Mouse (Mus musculus): ENCODE results near the gene Eya2. TPM values are rescaled to one million over a fixed set of nuclear protein-coding genes. Genes with fewer than 3 reads are reported as not detected.

Gene Eya2
- polyA plus RNA-seq, 1 experiment from 2014 or later = 41.9 TPM

DNA sequence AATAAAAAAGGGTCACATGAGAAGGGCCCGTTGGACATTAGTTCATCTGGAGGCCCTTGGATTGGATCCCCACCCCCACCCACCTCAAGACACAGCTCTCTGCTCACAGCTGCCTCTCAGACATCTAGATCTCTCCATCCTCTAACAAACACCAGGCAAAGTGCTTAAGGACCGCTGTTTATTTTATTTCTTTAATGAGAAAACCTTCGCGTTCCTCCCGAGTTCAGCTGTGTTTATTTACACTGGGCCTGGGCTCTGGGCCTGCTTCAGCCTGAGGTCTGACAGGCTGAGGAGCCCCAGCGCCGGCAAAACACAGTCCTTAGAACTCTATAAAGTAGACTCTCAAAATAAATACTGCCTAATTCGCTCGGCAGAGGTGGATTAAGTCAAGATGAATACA, 146.2 kb downstream of the Eya2 start:
- Histone ChIP-seq H3K27me3 (replicated peaks; ENCODE audit: low read depth, poor library complexity, severe bottlenecking) (peaks cover 34% of the 10 kb centered on the region), H3K9me3 (no peaks in the 10 kb centered on the region), H3K36me3 (replicated peaks) (peaks cover 16% of the 10 kb centered on the region), H3K4me3 (no peak overlapping the region), H3K27ac (replicated peaks) (peak overlapping the region; percentile 78), H3K4me1 (peaks cover 66% of the 10 kb centered on the region)
- WGBS = 8% methylated on average over 9 of the region's 9 CpGs
- DNase-seq (ENCODE audit: low spot score) = peak; percentile 73

DNA sequence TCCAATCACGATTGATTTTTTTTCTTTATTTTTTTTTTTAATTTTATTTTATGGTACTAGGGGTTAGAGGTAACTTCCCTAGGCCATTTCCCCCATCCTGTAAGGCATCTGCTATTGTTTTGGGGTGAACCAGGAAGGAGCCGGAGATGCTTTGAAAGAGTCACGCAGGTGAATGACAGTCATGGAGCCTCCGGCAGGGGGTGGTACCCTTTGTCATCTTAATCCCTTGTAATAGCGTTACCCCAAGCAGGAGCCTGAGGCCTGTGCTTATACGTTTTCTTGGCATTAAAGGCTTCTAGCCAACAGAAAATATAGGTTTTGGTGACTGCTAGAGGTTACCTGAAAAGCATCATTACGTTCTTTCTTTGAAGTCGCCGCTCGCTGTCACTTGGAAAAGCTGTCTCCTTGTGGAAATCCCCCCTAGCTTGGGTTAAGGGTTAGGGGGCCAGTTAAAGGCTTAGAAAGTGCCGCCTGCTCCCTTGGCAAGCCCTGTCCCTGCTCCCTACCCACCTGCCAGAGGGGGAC, 146.8 kb downstream of the Eya2 start:
- WGBS = 8% methylated on average over 11 of the region's 11 CpGs
- Histone ChIP-seq H3K27me3 (replicated peaks; ENCODE audit: low read depth, poor library complexity, severe bottlenecking) (peaks cover 38% of the 10 kb centered on the region), H3K27ac (replicated peaks) (peak overlapping the region; percentile 78), H3K4me1 (peaks cover 66% of the 10 kb centered on the region), H3K36me3 (replicated peaks) (peaks cover 16% of the 10 kb centered on the region), H3K4me3 (peak overlapping the region; percentile 29; the same call in 1 of the 2 replicates), H3K9me3 (no peaks in the 10 kb centered on the region)
- peak; percentile 40 for DNase-seq (ENCODE audit: low spot score)

DNA sequence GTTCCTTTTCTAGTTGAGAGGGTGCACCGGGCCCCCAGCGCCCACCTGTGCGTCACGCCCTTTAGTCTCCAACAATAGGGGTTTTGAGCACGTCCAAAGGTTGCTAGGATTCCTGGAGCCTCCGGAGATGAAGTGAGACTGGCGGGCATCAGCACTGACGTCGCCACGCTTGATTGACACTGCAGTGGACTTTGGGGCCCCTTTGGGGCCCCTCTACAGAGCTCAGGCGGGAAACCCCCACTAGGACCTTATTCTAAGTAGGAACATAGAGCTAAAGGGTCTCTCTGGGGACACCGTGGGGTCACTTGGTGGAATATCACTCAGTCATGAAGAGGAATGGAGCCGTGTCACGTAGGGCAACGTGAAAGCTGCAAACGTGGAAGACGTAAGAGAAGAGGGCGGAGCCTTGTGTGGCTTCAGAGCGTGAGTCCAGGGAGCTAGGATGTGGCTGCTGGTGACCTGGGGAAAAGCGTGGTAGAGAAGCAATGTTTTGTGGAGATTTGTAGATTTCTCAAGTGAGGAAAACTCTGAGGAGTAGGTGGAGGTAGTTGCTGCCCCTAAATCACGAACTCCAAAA, 147.5 kb downstream of the Eya2 start:
- WGBS = 18% methylated on average over 21 of the region's 21 CpGs
- Histone ChIP-seq H3K4me1 (peaks cover 69% of the 10 kb centered on the region), H3K4me3 (peak overlapping the region; percentile 29; the same call in 1 of the 2 replicates), H3K9me3 (no peaks in the 10 kb centered on the region), H3K27ac (replicated peaks) (peak overlapping the region; percentile 78), H3K27me3 (replicated peaks; ENCODE audit: low read depth, poor library complexity, severe bottlenecking) (peaks cover 38% of the 10 kb centered on the region), H3K36me3 (replicated peaks) (peaks cover 12% of the 10 kb centered on the region)
- DNase-seq (ENCODE audit: low spot score) = peak; percentile 34

DNA sequence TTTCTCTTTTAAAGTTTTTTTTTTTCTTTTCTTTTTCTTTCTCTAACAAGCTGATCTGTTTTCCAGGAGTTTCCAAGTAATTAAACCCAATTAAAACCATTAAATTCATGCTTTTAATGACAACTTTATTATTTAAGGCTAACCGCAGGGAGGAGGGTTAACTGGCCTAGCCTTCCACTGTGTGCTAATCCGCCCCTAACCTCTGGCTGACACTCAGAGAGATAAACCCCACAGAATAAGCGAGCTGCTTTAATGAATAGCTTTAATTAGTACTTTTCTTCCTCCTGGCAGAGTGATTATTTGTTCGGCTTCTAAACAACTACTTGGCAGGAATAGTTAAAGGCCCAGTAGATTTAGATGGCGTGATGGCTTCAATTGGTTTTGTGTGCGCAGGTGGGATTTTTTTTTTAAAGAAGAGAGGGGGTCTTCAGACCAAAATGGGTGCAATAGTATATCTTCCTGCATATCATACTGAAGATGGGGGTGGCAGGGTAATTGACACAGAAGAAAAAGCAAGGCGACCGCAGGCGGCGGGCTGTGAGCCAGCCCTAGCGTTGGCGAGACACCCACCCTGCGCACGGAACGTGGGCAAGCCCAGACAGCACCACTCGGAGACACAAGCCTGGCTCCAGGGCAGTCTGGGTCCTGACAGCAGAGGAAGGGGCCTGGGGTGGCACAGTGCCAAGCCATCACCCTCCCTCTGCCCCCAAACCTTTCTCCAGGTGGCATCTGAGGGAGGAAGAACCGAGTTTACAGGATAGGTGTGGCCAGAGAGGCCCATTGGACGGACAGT, 150.7 kb downstream of the Eya2 start:
- Histone ChIP-seq H3K4me1 (peaks cover 78% of the 10 kb centered on the region), H3K27ac (replicated peaks) (0 out of 2 replicates have a peak overlapping the region, but pooled peaks have one; percentile 37), H3K4me3 (no peak overlapping the region), H3K36me3 (replicated peaks) (no peaks in the 10 kb centered on the region), H3K27me3 (replicated peaks; ENCODE audit: low read depth, poor library complexity, severe bottlenecking) (peaks cover 42% of the 10 kb centered on the region), H3K9me3 (no peaks in the 10 kb centered on the region)
- 56% methylated on average over 18 of the region's 18 CpGs for WGBS
- no peak for DNase-seq (ENCODE audit: low spot score)

DNA sequence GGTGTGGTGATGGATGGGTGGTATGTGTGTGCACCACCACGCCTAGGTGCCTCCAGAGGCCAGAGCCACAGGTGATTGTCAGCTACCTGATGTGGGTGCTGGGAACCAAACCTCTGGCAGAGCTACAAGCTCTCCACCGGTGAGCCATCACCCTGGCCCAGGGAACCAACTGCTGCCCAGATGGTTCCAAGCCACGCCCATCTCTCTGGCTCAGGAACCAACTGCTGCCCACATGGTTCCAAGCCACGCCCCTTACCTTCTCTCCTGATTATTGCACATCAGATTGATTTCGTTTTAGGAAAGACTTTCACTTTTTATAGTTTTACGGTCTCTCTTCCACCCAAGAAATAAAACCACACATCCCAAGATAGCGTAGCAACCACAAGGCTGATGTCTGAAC, 153.1 kb downstream of the Eya2 start:
- peaks cover 58% of the 10 kb centered on the region for H3K4me1 ChIP-seq
- WGBS = 48% methylated on average over 7 of the region's 7 CpGs

DNA sequence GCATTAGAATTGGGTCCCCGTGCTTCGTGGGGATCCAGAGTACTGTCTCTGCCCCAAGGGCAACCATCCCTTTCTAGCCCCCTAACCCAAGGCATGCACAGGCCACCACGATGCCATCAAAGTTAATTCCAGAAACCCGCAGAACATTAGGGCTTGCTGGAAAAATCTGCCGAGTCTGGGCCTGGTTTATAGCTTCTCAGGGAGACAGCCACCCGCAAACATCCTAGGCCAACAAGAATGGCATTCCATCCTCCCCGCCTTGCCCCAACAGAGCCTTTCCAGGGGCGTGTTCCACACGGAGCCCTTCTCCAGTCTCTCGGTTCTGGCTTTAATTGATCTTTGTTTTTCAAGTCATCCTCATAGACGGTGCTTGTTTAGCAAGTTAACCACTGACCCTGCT, 153.6 kb downstream of the Eya2 start:
- peak; percentile 31 for DNase-seq (ENCODE audit: low spot score)
- WGBS = 8% methylated on average over 11 of the region's 11 CpGs
- H3K27ac ChIP-seq (replicated peaks) = peak overlapping the region; percentile 49; the same call in 1 of the 2 replicates

More for the DNA sequence above, 153.1 kb downstream of the Eya2 start:
- no peaks in the 10 kb centered on the region for H3K9me3 ChIP-seq
- H3K4me3 ChIP-seq = no peak overlapping the region
- no peak overlapping the region for H3K27ac ChIP-seq (replicated peaks)
- DNase-seq (ENCODE audit: low spot score) = no peak
- no peaks in the 10 kb centered on the region for H3K36me3 ChIP-seq (replicated peaks)
- H3K27me3 ChIP-seq (replicated peaks; ENCODE audit: low read depth, poor library complexity, severe bottlenecking) = peaks cover 26% of the 10 kb centered on the region

DNA sequence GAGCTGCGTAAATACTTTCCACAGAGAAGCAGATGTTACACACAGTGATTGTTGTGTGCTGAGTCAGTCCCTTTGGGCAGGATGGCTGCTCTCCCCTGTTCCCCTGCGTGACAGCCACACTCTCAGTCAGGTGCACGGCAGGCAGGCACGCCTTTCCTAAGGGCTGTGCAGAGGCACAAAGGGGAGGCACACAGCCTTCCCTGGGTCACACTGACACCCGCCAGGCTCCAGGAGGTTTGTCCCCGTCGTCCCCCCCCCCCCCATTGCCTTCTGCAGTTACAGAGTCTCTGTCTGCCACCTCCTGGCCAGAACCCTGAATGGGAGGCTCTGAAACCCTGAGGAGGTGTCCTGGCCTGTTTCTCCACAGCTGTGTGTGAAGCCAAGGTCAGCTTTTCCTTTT, 156.2 kb downstream of the Eya2 start:
- Histone ChIP-seq H3K27me3 (replicated peaks; ENCODE audit: low read depth, poor library complexity, severe bottlenecking) (peaks cover 14% of the 10 kb centered on the region), H3K36me3 (replicated peaks) (peaks cover 4% of the 10 kb centered on the region; the same call in 1 of the 2 replicates), H3K4me1 (peaks cover 32% of the 10 kb centered on the region), H3K4me3 (no peak overlapping the region), H3K27ac (replicated peaks) (peak overlapping the region; percentile 69), H3K9me3 (no peaks in the 10 kb centered on the region)
- WGBS = 26% methylated on average over 7 of the region's 7 CpGs
- DNase-seq (ENCODE audit: low spot score) = peak; percentile 63

More for the DNA sequence above, 153.6 kb downstream of the Eya2 start:
- Histone ChIP-seq H3K27me3 (replicated peaks; ENCODE audit: low read depth, poor library complexity, severe bottlenecking) (peaks cover 22% of the 10 kb centered on the region), H3K4me1 (peaks cover 54% of the 10 kb centered on the region), H3K9me3 (no peaks in the 10 kb centered on the region), H3K4me3 (no peak overlapping the region), H3K36me3 (replicated peaks) (no peaks in the 10 kb centered on the region)

DNA sequence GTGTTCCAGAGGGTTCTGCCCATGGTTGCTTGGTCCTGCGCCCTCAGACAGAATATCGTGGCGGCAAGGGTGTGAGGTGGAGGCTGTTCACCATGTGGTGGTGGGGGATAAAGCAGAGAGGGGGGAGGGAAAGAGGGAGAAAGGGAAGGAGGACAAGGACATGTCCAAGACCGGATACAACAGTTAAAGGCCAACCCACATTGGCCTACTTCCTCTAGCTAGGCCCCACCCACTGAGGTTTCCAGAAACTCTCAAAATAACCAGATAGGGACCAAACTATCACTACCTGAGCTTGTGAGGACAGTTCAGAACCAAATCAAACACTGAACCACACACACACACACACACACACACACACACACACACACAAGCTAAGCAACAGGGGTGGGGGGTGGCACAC, 157.9 kb downstream of the Eya2 start:
- H3K27me3 ChIP-seq (replicated peaks; ENCODE audit: low read depth, poor library complexity, severe bottlenecking) = peaks cover 11% of the 10 kb centered on the region
- no peaks in the 10 kb centered on the region for H3K9me3 ChIP-seq
- no peak overlapping the region for H3K27ac ChIP-seq (replicated peaks)
- peaks cover 13% of the 10 kb centered on the region for H3K36me3 ChIP-seq (replicated peaks)
- no peak for DNase-seq (ENCODE audit: low spot score)
- WGBS = 88% methylated on average over 4 of the region's 4 CpGs
- H3K4me3 ChIP-seq = no peak overlapping the region
- peaks cover 27% of the 10 kb centered on the region for H3K4me1 ChIP-seq

DNA sequence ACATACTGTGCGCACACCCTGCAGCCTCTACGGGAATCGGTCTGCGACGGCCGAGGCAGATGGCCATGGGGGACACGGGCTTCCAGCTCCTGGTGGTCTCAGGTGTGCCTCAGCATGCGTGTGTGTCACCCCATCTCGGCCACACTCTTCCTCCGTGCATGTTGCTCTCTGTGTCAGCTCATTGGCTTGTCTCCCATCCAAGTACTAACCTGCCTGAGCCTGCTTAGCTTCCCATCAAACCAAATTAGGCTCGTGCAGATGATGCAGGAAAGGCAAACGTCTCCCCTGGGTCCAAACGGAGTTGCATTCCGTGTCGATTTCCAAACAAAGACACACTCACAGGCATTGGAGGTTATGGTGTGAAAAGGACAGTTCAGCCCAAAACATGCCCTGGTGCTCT, 163.0 kb downstream of the Eya2 start:
- Histone ChIP-seq H3K4me3 (no peak overlapping the region), H3K27me3 (replicated peaks; ENCODE audit: low read depth, poor library complexity, severe bottlenecking) (no peaks in the 10 kb centered on the region), H3K9me3 (no peaks in the 10 kb centered on the region), H3K36me3 (replicated peaks) (peaks cover 13% of the 10 kb centered on the region), H3K4me1 (peaks cover 23% of the 10 kb centered on the region), H3K27ac (replicated peaks) (peak overlapping the region; percentile 66; the same call in 1 of the 2 replicates)
- WGBS = 75% methylated on average over 15 of the region's 15 CpGs
- no peak for DNase-seq (ENCODE audit: low spot score)

DNA sequence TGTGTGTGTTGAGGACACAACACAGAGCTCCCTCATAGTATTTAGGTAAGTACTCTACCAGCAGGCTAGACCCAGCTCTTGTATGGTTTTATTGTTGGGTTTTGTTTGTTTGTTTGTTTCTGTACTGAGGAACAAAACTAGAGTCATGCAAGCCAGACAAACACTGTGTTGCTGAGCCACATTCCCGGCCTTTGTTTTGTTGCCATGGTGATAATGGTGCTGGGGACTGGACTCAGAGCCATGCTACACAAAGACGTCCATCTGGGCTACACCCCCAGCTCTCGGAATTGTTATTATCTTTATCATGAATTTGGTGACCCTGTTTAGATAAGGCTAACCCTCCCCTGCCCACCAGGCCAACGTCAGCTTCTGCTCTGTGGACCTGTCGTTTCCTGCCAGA, 163.7 kb downstream of the Eya2 start:
- H3K36me3 ChIP-seq (replicated peaks) = peaks cover 18% of the 10 kb centered on the region
- no peaks in the 10 kb centered on the region for H3K9me3 ChIP-seq
- peaks cover 23% of the 10 kb centered on the region for H3K4me1 ChIP-seq
- WGBS = 38% methylated on average over 5 of the region's 5 CpGs
- no peak overlapping the region for H3K4me3 ChIP-seq
- H3K27me3 ChIP-seq (replicated peaks; ENCODE audit: low read depth, poor library complexity, severe bottlenecking) = no peaks in the 10 kb centered on the region
- peak; percentile 56 for DNase-seq (ENCODE audit: low spot score)
- H3K27ac ChIP-seq (replicated peaks) = peak overlapping the region; percentile 58; the same call in 1 of the 2 replicates

DNA sequence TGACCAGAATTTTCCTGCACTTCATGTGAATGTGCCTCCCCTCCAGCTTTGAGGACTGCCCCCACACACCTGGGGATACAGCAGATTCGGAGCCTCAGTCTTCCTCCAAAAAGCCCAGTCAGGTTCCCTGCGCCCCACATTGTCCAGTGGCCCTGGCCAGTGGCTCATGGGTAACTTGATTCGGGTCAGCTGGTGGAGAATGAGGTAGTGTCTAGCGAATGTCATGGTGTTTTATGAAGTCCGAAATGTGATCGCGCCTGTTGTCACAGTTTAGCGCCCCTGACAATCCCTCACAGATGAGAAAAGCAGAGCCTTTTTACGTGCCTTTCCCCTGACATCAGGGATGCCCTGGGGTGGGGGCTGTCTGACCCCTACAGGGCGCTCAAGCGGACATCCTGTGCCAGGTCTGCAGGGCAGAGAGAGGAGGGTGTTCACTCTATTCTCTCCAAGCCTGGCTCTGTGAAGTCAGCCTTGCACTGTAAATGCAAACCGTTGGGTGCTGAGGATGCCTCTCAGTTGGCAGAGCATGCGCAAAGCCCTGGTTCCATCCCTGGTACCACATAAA, 164.7 kb downstream of the Eya2 start:
- Histone ChIP-seq H3K27ac (replicated peaks) (0 out of 2 replicates have a peak overlapping the region, but pooled peaks have one; percentile 8), H3K36me3 (replicated peaks) (peaks cover 28% of the 10 kb centered on the region), H3K27me3 (replicated peaks; ENCODE audit: low read depth, poor library complexity, severe bottlenecking) (no peaks in the 10 kb centered on the region), H3K4me3 (no peak overlapping the region), H3K9me3 (no peaks in the 10 kb centered on the region), H3K4me1 (peaks cover 23% of the 10 kb centered on the region)
- no peak for DNase-seq (ENCODE audit: low spot score)
- 79% methylated on average over 13 of the region's 13 CpGs for WGBS

DNA sequence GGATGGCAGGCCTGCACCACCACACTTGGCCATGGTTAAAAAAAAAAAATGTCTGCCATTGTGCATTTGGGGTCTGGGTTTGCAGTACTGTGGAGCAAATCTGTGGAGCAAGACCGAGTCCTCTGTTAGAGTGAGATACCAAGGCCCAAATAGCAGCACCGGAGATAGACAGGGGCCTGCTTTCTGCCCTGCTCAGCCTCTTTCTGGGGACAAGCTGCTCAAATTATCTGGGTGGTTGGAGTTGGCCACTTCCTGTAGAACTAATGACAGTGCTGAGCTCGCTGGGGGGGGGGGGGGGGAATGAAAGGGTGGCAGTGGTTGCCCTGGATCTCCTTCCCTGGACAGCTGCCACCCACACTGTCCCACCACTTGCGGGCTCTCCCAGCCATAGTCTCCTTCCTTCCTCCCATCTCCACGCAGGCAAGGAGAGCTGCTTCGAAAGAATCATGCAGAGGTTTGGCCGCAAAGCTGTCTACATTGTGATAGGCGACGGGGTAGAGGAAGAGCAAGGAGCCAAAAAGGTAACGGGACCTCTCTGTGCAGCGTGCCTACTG, 174.1 kb downstream of the Eya2 start:
- peaks cover 26% of the 10 kb centered on the region for H3K4me1 ChIP-seq
- H3K27me3 ChIP-seq (replicated peaks; ENCODE audit: low read depth, poor library complexity, severe bottlenecking) = no peaks in the 10 kb centered on the region
- H3K27ac ChIP-seq (replicated peaks) = peak overlapping the region; percentile 57
- DNase-seq (ENCODE audit: low spot score) = no peak
- peaks cover 71% of the 10 kb centered on the region for H3K36me3 ChIP-seq (replicated peaks)
- no peak overlapping the region for H3K4me3 ChIP-seq
- WGBS = 57% methylated on average over 11 of the region's 11 CpGs
- no peaks in the 10 kb centered on the region for H3K9me3 ChIP-seq
